Mouse (Mus musculus): Measurements from ENCODE around the gene Fdps. TPM values are rescaled to one million over a fixed set of nuclear protein-coding genes. Genes with fewer than 3 reads are reported as not detected.
A peak's percentile ranks its signal among the peaks of the same experiment; 100 is the strongest.

Gene Fdps
- polyA plus RNA-seq, 1 experiment = 58.1 TPM

GRCm38 (mm10) chr3:89136365-89136764, 34.6 kb upstream of the Fdps start:
- Histone ChIP-seq H3K36me3 (ENCODE audit: control insufficient read depth, insufficient read depth, low read length) (no peaks in the 10 kb centered on the region), H3K4me1 (replicated peaks; ENCODE audit: control insufficient read depth, insufficient read depth, low read length) (0 out of 2 replicates have a peak, but pooled peaks cover 5% of the 10 kb centered on the region), H3K27ac (ENCODE audit: control insufficient read depth, insufficient read depth, low read length) (no peak overlapping the region), H3K4me3 (ENCODE audit: control insufficient read depth, insufficient read depth, low read length) (no peak overlapping the region), H3K27me3 (ENCODE audit: control insufficient read depth, insufficient read depth, low read length) (no peaks in the 10 kb centered on the region; the same call in 1 of the 2 replicates)
- WGBS = 50% methylated on average over 9 of the region's 9 CpGs
- peak; percentile 58 for DNase-seq
- TF ChIP-seq CTCF (IDR thresholded peaks at IDR 0.05; ENCODE audit: borderline replicate concordance, control insufficient read depth, extremely low read depth, insufficient read depth, low read length, poor library complexity) (peak; percentile 74; the same call in 1 of the 2 replicates), POLR2A (IDR thresholded peaks at IDR 0.05; ENCODE audit: control insufficient read depth, extremely low read depth, insufficient read depth, low read length, poor library complexity) (no peak)

- H3K27ac ChIP-seq (ENCODE audit: control insufficient read depth, insufficient read depth, low read length) = no peak within 1 kb of the TSS
- TF ChIP-seq POLR2A (IDR thresholded peaks at IDR 0.05; ENCODE audit: control insufficient read depth, extremely low read depth, insufficient read depth, low read length, poor library complexity) = no peak
- no peak for TF ChIP-seq CTCF (IDR thresholded peaks at IDR 0.05; ENCODE audit: borderline replicate concordance, control insufficient read depth, extremely low read depth, insufficient read depth, low read length, poor library complexity)
- no peaks in the 10 kb centered on the region for H3K36me3 ChIP-seq (ENCODE audit: control insufficient read depth, insufficient read depth, low read length)
- H3K4me1 ChIP-seq (replicated peaks; ENCODE audit: control insufficient read depth, insufficient read depth, low read length) = 0 out of 2 replicates have a peak, but pooled peaks cover 5% of the 10 kb centered on the region
- no peak for DNase-seq
- WGBS = 69% methylated on average over 3 of the region's 3 CpGs
- no peaks in the 10 kb centered on the region; the same call in 1 of the 2 replicates for H3K27me3 ChIP-seq (ENCODE audit: control insufficient read depth, insufficient read depth, low read length)
- no peak within 1 kb of the TSS for H3K4me3 ChIP-seq (ENCODE audit: control insufficient read depth, insufficient read depth, low read length)
Measured at GRCm38 (mm10) chr3:89135958-89136357, 34.2 kb upstream of the Fdps start, which contains the start of gene Pklr. Gene Pklr, plus strand, starts transcription at chr3:89136142.

- H3K27ac ChIP-seq (ENCODE audit: control insufficient read depth, insufficient read depth, low read length) = no peak overlapping the region
- H3K36me3 ChIP-seq (ENCODE audit: control insufficient read depth, insufficient read depth, low read length) = no peaks in the 10 kb centered on the region
- no peaks in the 10 kb centered on the region; the same call in 1 of the 2 replicates for H3K27me3 ChIP-seq (ENCODE audit: control insufficient read depth, insufficient read depth, low read length)
- TF ChIP-seq POLR2A (IDR thresholded peaks at IDR 0.05; ENCODE audit: control insufficient read depth, extremely low read depth, insufficient read depth, low read length, poor library complexity) (no peak), CTCF (IDR thresholded peaks at IDR 0.05; ENCODE audit: borderline replicate concordance, control insufficient read depth, extremely low read depth, insufficient read depth, low read length, poor library complexity) (no peak)
- 0 out of 2 replicates have a peak, but pooled peaks cover 5% of the 10 kb centered on the region for H3K4me1 ChIP-seq (replicated peaks; ENCODE audit: control insufficient read depth, insufficient read depth, low read length)
- WGBS = 86% methylated on average over 1 of the region's 1 CpGs
- no peak for DNase-seq
- H3K4me3 ChIP-seq (ENCODE audit: control insufficient read depth, insufficient read depth, low read length) = no peak overlapping the region
Measured at GRCm38 (mm10) chr3:89133752-89134151, 32.0 kb upstream of the Fdps start.

GRCm38 (mm10) chr3:89133063-89133450, 31.3 kb upstream of the Fdps start:
- Histone ChIP-seq H3K27ac (ENCODE audit: control insufficient read depth, insufficient read depth, low read length) (no peak overlapping the region), H3K4me1 (replicated peaks; ENCODE audit: control insufficient read depth, insufficient read depth, low read length) (0 out of 2 replicates have a peak, but pooled peaks cover 5% of the 10 kb centered on the region), H3K4me3 (ENCODE audit: control insufficient read depth, insufficient read depth, low read length) (no peak overlapping the region), H3K36me3 (ENCODE audit: control insufficient read depth, insufficient read depth, low read length) (no peaks in the 10 kb centered on the region), H3K27me3 (ENCODE audit: control insufficient read depth, insufficient read depth, low read length) (no peaks in the 10 kb centered on the region; the same call in 1 of the 2 replicates)
- no peak for DNase-seq
- TF ChIP-seq POLR2A (IDR thresholded peaks at IDR 0.05; ENCODE audit: control insufficient read depth, extremely low read depth, insufficient read depth, low read length, poor library complexity) = no peak
- no peak for TF ChIP-seq CTCF (IDR thresholded peaks at IDR 0.05; ENCODE audit: borderline replicate concordance, control insufficient read depth, extremely low read depth, insufficient read depth, low read length, poor library complexity)
- 91% methylated on average over 7 of the region's 7 CpGs for WGBS

GRCm38 (mm10) chr3:89132285-89133062, 30.7 kb upstream of the Fdps start:
- Histone ChIP-seq H3K36me3 (ENCODE audit: control insufficient read depth, insufficient read depth, low read length) (no peaks in the 10 kb centered on the region), H3K27me3 (ENCODE audit: control insufficient read depth, insufficient read depth, low read length) (no peaks in the 10 kb centered on the region; the same call in 1 of the 2 replicates), H3K27ac (ENCODE audit: control insufficient read depth, insufficient read depth, low read length) (no peak overlapping the region), H3K4me3 (ENCODE audit: control insufficient read depth, insufficient read depth, low read length) (no peak overlapping the region), H3K4me1 (replicated peaks; ENCODE audit: control insufficient read depth, insufficient read depth, low read length) (0 out of 2 replicates have a peak, but pooled peaks cover 5% of the 10 kb centered on the region)
- no peak for DNase-seq
- no peak for TF ChIP-seq POLR2A (IDR thresholded peaks at IDR 0.05; ENCODE audit: control insufficient read depth, extremely low read depth, insufficient read depth, low read length, poor library complexity)
- no peak for TF ChIP-seq CTCF (IDR thresholded peaks at IDR 0.05; ENCODE audit: borderline replicate concordance, control insufficient read depth, extremely low read depth, insufficient read depth, low read length, poor library complexity)
- 23% methylated on average over 30 of the region's 30 CpGs for WGBS

GRCm38 (mm10) chr3:89131816-89132215, 30.1 kb upstream of the Fdps start:
- WGBS = 74% methylated on average over 4 of the region's 4 CpGs
- Histone ChIP-seq H3K27ac (ENCODE audit: control insufficient read depth, insufficient read depth, low read length) (no peak overlapping the region), H3K4me3 (ENCODE audit: control insufficient read depth, insufficient read depth, low read length) (no peak overlapping the region), H3K27me3 (ENCODE audit: control insufficient read depth, insufficient read depth, low read length) (no peaks in the 10 kb centered on the region; the same call in 1 of the 2 replicates), H3K4me1 (replicated peaks; ENCODE audit: control insufficient read depth, insufficient read depth, low read length) (0 out of 2 replicates have a peak, but pooled peaks cover 5% of the 10 kb centered on the region), H3K36me3 (ENCODE audit: control insufficient read depth, insufficient read depth, low read length) (no peaks in the 10 kb centered on the region)
- TF ChIP-seq CTCF (IDR thresholded peaks at IDR 0.05; ENCODE audit: borderline replicate concordance, control insufficient read depth, extremely low read depth, insufficient read depth, low read length, poor library complexity) = no peak
- DNase-seq = no peak

Measured in thymus, adult 2 months (tissue).